Mouse (Mus musculus) liver, embryonic 14.5 days (tissue): ENCODE measurements around the gene Pgpep1.

Source experiments
- CTCF ChIP-seq: IDR thresholded peaks from 2 replicates; pipeline ENCODE4 v1.5.1; 2016; ENCODE audit warnings: antibody characterized with exemption, low read depth, control low read depth
- EP300 ChIP-seq: IDR thresholded peaks from 2 replicates; pipeline ENCODE4 v1.6.1; 2016; ENCODE audit warnings: antibody characterized with exemption, low read depth

DNA sequence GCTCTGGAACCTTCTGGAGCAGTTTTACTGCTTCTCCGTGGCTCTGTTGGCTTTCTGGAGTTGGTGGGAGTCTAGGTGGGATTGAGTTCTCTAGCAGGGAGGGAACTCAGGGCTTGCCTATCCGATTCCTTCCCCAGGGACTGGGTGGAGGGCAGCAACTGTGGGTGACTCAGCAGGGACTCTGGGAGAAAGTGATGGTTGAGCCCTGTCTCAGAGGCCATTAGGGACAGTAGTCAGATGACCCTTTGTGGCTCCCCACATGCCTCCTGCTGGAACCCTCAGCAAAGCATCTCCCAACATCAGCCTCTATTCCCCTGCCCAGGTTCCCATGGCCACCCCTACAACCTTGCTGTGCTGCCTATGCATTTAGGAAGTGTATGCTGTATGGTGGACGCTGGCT lies 17.2 kb downstream of the Pgpep1 start:
- TF ChIP-seq CTCF (no peak), EP300 (no peak)
